Mouse (Mus musculus): ENCODE measurements around the gene Srpk2. TPM values are rescaled to one million over a fixed set of nuclear protein-coding genes. Genes with fewer than 3 reads are reported as not detected.
A peak's percentile ranks its signal among the peaks of the same experiment; 100 is the strongest.
"Not testable (repeated sequence)": the region's sequence is repeated elsewhere in the genome, so short reads cannot be mapped to it uniquely, and the experiment has no call there.

Gene Srpk2
- total RNA-seq, 4 experiments from 2014 or later, result 41.1 to 48.5 (median 42.5) TPM

DNA sequence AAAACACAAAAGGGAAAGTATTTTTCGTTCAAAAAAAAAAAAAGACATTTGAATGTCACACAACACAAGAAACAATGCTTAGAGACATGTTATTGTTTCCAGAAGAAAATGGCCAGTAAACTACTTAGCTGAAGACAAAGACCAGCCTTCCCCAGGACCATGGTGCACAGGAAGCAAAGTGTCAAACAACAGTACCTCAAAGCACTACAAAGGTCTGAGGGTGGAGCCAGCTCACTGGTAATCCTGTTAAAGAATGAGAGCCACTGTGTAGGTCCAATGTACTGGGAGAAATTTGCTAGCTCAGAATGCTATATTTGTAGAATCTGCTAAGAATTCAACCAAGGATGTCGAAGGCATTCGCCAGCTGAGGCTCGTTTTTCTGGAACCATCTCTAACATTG lies 177.2 kb downstream of the Srpk2 start:
- DNase-seq (ENCODE audit: low spot score), result no peak

GRCm38 (mm10) chr5:23505578-23505977 lies 178.8 kb downstream of the Srpk2 start:
- no peak for DNase-seq (ENCODE audit: low spot score)

- DNase-seq (ENCODE audit: low spot score), result no peak
Measured at GRCm38 (mm10) chr5:23502317-23502937, 182.0 kb downstream of the Srpk2 start.

DNA sequence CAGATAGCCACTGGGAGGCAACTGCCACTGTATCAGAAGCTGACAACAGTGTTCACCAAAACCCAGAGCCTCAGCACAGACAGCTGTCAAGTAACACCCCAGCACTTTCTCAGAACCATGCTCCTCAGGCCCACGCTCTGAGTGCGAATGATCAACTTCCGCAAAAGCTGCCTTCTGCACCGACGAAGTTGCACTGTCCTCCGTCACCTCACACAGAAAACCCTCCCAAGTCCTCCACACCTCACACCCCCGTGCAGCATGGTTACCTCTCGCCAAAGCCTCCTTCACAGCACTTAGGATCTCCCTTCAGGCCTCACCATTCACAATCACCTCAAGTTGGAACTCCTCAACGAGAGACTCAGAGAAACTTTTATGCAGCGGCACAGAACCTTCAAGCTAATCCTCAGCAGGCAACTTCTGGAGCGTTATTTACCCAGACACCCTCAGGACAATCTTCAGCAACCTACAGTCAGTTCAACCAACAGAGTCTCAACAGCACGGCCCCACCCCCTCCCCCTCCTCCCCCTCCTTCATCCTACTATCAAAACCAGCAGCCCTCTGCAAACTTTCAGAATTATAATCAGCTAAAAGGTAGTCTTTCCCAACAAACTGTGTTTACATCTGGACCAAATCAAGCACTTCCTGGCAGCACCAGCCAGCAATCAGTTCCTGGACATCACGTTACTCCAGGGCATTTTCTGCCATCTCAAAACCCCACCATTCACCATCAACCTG lies 182.7 kb downstream of the Srpk2 start:
- no peak for DNase-seq (ENCODE audit: low spot score)

DNA sequence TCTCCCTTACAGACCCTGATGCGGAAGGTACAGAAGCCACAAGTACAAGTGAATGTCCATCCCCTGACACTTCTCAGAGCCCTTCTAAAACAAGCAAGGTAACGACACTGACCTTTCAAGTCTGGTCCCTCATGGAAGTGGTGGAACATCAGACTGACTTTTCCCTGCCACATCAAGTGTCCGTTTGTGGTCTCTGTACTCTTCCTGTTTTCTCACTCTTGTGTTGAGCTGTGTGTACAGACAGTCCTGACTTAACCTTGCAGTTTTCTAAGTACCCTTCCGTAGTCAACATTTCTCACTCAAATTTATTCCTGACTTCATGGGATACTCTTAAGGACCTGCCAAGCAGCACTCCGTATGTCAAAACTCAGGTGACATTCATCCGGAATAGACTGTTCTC lies 183.7 kb downstream of the Srpk2 start:
- DNase-seq (ENCODE audit: low spot score), result no peak

DNA sequence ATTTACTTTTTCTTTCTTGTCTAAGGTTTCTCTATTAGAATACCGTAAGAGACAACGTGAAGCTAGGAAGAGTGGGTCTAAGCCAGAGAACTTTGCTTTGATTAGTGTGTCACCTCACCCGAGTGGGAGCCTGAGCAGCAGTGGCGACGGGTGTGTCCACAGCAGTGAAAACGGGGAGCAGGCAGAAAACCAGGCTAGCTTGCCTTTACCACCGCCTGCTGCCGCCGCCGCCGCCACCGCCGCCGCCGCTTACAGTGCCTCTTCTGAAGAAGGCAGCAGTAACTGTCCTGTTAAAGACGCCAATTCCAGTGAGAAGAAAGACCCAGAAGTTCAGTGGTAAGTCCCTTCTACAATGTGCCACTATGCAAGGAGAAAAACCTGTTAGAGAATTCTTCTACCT lies 185.2 kb downstream of the Srpk2 start:
- no peak for DNase-seq (ENCODE audit: low spot score)

GRCm38 (mm10) chr5:23497920-23498319 lies 186.5 kb downstream of the Srpk2 start:
- no peak for DNase-seq (ENCODE audit: low spot score)

DNA sequence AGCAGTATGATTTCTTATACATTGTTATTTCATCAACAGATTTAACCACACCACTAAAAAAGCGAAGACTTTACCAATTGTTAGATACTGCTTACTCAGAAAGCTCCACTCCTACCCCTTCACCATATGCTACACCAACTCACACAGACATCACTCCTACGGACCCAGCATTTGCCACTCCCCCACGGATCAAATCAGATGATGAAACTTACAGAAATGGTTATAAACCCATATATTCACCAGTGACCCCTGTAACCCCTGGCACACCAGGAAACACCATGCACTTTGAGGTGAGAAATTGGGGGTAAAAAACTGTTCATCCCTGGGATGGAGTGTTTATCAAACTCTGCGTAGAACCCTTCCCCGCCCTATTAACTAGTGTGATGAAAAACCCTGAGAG lies 187.5 kb downstream of the Srpk2 start:
- no peak for DNase-seq (ENCODE audit: low spot score)

GRCm38 (mm10) chr5:23496396-23496795 lies 188.0 kb downstream of the Srpk2 start:
- DNase-seq (ENCODE audit: low spot score), result no peak

- DNase-seq (ENCODE audit: low spot score), result no peak
Measured at GRCm38 (mm10) chr5:23490797-23491196, 193.6 kb downstream of the Srpk2 start.

DNA sequence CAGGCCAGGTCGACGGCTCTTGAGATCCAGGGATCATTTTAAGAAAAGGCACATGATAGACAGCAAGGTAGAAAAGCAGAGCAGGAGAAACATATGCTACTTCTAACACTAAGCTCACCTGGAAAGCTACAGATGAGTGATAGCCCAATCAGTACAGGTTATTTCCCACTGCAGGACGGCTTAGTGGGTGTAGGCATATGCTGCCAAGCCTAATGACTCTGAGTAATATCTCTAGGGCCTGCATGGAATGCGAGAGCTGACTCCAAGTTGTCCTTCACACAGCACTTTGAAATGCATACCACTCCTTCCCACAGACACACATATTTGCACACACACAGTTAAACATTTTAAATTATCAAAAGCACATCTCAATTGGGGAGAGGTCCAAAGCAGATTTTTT lies 195.2 kb downstream of the Srpk2 start:
- DNase-seq (ENCODE audit: low spot score), result no peak

DNA sequence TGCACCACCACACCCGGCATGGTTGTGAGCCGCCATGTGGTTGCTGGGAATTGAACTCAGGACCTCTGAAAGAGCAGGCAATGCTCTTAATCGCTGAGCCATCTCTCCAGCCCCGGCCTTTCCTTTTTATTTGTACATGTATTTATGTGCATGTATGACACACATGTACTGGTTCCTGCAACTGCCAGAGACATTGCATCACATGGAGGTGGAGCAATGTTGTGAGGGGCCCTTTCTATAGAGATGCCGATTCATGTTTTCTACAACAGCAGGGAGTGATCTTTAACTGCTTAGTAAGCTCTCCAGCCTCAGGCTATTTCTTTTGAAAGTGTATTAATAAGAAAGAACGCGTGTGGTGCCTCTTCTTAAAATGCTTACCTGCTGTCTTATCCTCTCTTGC lies 200.6 kb downstream of the Srpk2 start:
- no peak for DNase-seq (ENCODE audit: low spot score)

GRCm38 (mm10) chr5:23473098-23473873 lies 211.1 kb downstream of the Srpk2 start:
- no peak for DNase-seq (ENCODE audit: low spot score)

GRCm38 (mm10) chr5:23466546-23466945 lies 217.9 kb downstream of the Srpk2 start:
- no peak for DNase-seq (ENCODE audit: low spot score)

DNA sequence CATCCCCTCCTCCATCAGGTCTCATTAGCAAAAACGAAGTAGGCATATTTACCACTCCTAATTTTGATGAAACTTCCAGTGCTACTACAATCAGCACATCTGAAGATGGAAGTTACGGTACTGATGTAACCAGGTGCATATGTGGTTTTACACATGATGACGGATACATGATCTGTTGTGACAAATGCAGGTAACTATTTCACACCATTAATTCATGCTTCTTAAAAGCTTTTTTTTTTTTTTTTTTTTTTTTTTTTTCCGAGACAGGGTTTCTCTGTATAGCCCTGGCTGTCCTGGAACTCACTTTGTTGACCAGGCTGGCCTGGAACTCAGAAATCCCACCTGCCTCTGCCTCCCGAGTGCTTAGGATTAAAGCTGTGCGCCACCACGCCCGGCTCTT lies 219.7 kb downstream of the Srpk2 start:
- DNase-seq (ENCODE audit: low spot score), result no peak

DNA sequence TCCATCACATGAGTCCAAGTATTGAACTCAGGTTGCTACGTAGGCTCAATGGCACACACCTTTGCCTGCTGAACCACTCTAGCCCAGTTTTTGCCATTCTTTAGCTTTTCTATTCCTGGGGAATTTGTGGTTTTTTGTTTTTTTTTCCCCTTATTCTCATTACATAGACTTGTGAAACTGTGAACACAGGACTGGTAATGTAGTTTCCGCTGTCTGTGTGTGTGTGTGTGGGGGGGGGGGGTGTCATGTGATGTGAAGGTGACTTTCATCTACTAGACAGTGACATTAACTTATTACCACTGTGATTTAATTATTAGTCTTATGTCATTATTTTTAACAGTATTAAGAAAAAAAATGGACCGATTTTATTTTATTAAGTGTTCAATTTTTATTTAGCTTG lies 220.2 kb downstream of the Srpk2 start:
- no peak for DNase-seq (ENCODE audit: low spot score)

- DNase-seq (ENCODE audit: low spot score), result peak; percentile 30
Measured at GRCm38 (mm10) chr5:23461688-23462087, 222.7 kb downstream of the Srpk2 start.

DNA sequence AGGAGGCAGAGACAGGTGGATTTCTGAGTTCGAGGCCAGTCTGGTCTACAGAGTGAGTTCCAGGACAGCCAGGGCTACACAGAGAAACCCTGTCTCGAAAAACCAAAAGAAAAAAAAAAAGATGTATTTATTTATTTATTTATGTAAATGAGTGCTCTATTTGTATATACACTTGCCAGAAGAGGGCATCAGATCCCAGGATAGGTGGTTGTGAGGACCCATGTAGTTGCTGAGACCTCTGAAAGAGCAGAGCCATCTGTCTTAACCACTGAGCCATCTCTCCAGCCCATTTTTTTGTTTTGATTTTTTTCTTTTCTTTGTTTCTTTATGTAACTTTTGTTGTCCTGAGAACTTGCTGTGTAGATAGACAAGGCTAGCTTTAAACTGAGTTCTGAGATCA lies 230.9 kb downstream of the Srpk2 start:
- not testable (repeated sequence) for DNase-seq (ENCODE audit: low spot score)

Measured in heart, adult 8-10 months (tissue).